Mouse (Mus musculus) kidney, postnatal 25 days (tissue): ENCODE measurements at regions not wholly inside any gene's neighbourhood (a gene's known extent, or its start where the extent isn't known, plus 50 kb on each side); places are given as distances from the start of the nearest gene placed in this dataset.
A peak's percentile ranks its signal among the peaks of the same experiment; 100 is the strongest.

ENCODE experiments used
- DNase-seq, 2 experiments: peaks; one replicate each; pipeline ENCODE4 v3.0.0; 2021; ENCODE audit warnings: mixed read lengths in 2 of 2

DNA sequence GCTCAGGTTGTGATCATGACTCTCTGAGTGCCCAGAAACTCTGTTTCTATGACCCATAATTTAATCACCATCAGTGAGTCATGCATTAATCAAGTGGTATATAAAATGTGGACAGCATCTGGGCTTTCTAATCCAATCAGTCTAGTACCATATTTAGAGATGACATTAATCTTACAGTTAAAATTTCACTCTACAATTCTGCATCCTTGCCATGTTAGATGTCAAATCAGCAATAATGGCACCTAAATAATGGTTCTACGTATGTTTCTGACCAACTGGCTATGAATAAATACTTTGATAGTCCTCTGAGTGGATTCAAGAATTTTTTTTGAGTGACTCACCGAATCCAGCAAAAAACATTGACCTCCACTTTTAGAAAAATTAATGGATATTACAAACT, 383.0 kb upstream of the Gm12666 start:
- no peak for DNase-seq

DNA sequence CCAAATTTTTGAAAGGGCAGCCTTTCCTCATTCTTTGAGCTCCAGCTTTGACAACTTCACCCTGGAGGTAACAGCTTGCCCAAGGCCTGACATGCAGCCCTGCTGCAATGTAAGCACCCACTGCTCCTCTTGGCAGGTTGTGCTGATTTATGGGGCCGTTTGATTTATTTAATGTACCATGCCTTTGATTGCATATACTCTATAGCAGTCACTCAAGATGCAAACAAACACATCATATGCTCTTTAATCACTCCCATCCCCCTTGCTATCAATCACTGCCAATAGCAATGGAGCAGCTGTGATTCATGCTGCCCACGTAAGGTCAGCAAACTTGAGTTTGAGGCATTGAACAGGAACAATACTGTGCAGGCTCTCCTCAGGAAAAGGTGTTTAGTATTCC, 373.8 kb upstream of the Gm12666 start:
- DNase-seq = no peak

DNA sequence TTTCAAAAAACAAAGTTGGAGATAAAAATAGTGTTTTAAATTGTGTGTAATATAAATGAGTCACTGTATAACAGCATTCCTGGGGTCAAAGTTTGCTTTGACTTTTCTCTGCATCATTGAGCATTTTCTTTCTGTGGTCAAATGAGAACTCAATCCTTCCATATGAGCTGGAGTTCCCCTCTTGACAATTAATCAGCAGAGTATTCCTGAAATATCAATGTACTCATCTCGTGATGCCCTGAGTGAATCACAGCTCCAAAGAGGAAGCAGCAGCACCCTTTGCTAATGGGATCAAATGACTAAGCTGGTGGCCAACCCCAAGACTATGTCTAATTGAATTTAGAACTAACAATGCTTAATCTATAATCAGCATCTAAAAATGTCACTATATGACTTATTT, 363.6 kb upstream of the Gm12666 start:
- DNase-seq = no peak

DNA sequence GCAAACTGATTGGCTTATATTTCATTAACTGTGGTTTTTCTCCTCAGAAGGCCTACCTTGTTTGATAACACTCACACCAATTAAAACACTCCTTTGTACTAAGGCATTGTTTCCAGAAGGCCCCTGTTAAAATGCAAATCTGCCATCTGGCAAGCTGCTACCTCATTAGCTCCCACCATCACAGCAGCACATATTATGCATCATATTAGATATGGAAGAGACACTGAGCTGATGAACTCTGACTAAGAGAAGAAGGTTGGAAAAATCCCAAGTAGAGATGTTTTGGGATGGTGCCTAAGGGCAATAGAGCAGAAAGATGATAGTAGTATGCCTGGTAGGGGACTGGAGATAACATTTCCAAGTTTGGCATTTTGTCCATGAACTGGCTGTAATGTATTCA, 350.5 kb upstream of the Gm12666 start:
- DNase-seq = no peak

DNA sequence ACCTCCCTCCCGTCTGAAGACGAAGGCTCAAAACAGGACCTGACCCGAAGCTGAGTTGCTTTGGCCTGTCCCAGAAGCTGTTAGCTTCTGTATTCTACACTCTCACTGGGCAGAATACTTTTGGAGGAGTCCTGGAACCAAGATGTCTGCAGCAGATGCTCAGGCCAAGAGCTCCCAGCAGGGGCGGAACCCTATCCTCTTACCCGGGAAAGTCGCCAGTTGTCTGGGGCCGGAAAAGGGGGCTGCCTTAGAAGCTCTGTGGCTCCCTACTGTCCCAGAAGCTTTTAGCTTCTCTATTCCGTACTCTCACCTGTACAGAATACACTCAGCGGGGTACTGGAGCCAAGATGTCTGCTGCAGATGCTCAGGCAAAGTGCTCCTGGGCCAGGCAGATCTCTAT, 346.7 kb upstream of the Gm12666 start:
- peak in 1 of 2 experiments; percentile 26 for DNase-seq

DNA sequence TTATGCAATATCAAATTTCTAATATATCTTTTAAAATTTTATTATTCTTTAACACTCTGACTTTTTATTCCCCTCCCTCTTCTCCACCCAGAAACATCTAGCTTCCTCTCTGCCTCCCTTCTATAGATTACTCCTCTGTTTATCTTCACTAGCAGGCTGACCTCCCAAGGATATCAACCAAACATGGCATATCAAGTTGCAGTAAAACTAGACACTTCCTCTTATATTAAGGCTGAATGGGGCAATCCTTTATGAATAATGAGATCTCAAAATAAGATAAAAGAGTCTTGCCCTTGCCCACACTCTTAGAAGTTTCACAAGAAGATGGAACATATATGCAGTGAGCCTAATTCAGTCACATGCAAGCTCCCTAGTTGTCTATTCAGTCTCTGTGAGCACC, 310.5 kb upstream of the Gm12666 start:
- DNase-seq = no peak

DNA sequence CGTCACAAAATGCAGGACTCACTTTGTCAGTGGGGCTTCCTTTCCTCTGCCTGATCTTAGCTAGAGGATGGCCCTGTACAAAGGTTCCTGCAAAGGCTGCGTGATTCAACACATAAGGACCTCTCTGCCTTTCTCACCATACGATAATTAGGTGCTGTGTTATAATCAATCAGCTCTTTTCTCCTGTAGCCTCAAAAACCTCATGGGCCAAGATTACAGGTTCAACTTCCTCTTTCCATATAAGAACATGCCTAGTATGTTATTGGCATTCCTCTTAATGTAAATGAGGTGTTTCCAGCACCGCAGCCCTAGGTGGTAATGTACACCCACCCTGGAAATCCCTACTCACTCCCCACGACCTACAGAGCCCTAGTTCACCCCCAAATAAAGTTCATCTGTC, 308.6 kb upstream of the Gm12666 start:
- DNase-seq = no peak

DNA sequence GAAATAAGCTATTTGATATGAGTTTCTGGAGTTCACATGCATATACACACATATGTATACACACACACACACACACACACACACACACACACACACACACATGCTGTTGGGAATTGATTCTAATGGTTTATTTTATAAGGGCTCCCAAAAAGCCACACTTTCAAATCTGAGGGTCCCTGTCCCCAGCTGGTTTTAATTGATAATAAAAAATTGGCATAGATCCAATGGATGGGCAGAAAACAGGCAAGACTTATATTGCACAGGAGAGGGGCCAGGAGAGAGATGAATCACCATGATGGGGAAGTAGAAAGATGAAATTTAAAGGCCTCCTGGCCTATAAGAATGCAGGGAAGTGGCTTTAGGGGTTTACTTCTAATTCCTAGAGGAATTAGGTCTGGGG, 295.1 kb upstream of the Gm12666 start:
- DNase-seq = no peak

DNA sequence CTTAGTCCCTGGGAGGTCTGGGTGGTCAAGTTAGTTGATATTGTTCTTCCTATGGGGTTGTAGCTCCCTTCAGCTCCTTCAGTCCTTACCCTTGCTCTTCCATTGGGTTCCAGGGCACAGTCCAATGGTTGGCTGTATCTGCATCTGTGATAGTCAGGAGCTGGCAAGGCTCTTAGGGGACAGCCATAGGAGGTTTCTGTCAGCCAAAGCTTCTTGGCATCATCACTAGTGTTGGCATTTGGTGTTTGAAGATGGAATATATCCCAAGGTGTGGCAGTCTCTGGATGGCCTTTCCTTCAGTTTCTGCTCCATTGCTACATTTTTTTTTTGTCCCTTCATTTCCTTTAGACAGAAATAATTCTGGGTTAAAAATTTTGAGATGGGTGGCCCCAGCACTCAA, 266.6 kb upstream of the Gm12666 start:
- DNase-seq = no peak
